Mouse (Mus musculus) adrenal gland, adult 8-10 months (tissue): ENCODE data around the gene Tiam2. TPM values are rescaled to one million over a fixed set of nuclear protein-coding genes. Genes with fewer than 3 reads are reported as not detected.

Experiments used
- DNase-seq: peaks from one replicate; pipeline ENCODE4 v3.0.0; 2022
- total RNA-seq, 4 experiments: library from RNA; stranded (reverse); gene quantifications; 2 replicates each; pipeline ENCODE4 v1.2.4; 2022

Tiam2 gene
- total RNA-seq, 4 experiments from 2014 or later = 17.3 to 46.1 (median 32.0) TPM

DNA sequence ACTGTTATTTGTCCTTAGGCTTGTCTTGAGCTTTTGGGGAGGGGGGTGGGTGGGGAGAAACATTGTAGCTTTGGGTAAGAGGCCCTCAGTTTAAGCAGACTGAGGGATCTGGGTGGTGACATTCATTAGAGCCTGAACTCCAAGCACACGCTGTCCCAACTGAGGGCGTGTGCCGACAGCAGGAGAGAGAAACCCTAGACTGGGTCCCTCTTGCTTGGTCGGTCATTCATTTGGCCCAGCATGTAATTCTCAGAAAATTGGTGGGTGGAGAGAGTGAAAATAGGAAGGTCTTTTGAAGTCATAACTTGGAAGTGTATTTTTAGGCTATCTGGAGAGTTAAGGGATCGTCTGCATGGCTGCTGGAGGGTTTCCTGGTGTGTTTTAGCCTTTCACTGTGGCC lies 71.5 kb downstream of the Tiam2 start:
- no peak for DNase-seq

DNA sequence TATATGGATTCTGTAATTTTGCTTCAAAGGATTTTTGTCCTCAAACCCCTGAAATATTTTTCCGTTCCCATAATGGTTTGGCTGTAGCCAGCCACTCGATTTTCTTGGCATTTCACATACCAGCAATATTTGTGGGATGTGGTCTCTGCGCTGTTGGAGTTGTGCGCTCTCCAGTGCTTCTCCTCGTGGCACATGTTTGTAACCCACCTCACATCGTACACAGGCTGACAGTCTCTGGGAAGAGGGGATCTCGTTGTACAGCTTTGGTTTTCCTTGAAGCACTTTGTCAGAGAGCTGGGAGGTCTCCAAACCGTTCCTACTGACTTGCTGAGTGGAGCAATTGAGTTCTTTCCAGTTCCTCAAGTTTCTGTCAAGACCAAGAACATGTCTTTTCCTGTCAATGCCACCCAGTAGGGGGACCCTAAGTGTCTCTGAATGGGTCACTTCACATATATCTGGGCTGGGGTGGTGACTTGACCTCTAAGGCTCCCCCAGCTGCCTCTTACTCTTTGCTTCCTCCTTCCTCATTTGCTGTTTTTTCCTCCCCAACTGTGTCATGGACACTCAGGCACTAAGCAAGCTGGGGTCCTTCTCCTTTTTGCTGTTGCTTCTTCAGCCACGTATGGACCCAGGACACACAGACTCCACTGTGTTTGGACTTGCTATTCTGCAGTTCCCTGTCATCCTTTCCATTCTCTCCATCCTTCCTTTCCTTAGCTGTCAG lies 79.1 kb downstream of the Tiam2 start:
- no peak for DNase-seq

DNA sequence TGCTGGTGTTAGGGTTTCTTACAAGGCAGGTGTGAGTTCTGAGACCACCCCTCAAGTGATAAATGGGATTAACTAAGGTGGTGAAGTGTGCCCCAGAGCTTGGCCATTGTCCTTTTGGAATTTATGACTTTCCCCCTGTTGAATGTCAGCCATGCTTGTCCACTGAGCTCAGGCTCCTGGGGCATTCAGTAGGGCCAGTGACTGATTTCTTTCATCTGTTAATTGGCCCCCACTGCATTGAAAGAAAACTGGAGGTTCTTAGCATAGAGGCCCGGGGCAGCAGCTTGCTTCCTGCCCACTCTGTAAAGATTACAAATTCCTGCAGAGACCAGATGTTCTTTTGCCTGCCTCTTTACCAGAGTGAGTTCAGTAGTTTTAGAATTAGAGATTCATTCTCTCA lies 80.7 kb downstream of the Tiam2 start:
- DNase-seq = no peak

DNA sequence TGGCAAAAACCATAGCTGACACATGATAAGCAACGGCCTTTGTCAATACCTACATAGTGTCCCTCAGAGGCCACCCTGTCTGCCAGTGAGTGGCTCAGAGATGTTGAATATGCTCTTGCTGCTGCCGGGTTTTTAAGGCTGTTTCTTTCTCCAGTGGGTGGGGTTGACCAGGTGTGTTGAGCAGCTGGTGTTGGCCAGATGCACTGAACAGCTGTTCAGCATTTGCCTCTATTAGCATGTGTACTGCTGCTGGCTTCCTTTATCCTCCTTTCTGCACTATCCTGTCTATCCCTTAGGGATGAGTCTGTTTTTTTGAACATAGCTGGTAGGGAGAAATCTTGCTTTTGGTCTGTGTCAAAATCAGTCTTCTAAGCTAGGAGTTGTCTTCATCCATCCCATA lies 83.9 kb downstream of the Tiam2 start:
- DNase-seq = no peak

DNA sequence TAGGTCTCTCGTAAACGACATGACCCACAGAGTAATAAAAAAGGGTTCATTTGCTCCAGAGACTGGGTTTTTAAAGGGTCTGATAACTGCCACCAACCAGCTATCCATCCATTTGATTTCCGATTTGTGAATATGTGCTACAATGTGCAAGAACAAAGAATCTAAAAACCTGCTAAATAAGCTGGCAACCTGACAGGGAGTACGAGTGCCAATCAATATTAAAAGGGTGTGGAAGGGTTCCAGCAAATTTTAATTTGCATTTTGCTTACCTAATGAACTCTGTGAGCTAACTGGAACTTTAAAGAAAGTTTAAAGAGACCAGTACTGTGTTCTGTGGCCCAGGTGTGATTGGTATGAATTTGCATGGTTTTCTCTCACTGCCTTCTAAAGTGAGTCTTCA lies 86.4 kb downstream of the Tiam2 start:
- no peak for DNase-seq

DNA sequence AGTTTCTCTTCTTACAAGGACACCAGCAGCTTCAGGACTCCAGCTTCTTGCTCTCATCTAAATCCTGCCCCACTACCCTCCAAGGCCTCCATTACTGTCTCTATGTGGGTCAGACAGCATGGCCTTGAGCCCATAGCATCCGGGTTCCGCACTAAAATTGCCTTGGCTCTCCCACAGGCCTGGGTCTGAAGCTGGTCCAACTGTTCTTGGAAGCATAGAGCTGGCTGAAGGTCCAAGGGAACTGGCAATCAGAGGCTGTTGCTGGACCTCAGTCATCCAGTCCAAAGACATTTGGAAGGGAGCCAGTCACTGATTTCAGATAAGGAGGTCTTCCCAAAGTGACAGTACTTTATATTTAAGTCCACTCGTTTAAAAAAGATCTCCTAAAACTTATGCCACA lies 89.2 kb downstream of the Tiam2 start:
- peak; percentile 80 for DNase-seq

DNA sequence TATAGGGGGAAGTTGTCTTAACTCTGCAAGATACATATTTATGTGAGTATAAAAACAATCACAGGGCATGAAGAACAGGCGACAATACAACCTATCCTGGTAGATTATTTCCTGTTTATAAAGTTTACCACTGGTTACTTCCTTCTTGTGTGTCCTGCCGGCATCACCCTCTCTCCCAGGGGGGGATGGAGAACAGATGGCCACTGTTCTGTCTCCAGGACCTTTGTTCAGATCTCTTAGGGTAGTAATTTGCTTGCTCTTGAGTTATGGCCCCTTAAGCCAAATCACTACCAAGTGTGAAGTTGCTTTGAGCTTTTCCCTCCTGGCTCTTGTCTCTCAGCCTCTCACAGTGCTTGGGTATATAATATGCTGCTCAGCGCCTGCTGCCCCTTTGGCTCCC lies 90.0 kb downstream of the Tiam2 start:
- DNase-seq = no peak

DNA sequence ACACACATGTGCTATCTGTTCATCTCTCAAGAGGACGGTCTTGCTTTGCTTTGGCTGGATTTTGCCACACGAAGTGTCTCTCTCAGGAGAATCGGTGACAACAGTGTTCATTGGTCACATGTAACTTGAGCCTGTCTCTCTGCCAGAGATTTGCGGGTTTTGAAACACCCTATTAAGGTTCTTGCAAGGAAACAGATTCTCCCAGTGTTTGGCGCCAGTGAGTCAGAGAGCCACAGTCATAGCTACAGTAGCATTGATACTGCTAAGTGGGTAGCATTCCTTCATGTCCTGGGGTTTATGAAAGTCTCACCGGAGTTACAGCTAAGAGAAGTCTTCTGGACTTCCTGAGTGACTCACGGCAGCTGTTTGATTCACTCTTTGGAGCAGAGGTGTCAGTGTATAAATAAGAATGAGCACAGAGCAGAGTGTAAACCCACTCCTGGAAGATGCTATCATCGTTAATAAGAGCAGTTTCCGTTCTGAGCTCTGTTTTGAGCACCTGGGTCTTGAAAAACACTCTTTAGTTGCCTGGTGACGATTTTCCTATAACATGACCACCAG lies 93.1 kb downstream of the Tiam2 start:
- peak; percentile 12 for DNase-seq

DNA sequence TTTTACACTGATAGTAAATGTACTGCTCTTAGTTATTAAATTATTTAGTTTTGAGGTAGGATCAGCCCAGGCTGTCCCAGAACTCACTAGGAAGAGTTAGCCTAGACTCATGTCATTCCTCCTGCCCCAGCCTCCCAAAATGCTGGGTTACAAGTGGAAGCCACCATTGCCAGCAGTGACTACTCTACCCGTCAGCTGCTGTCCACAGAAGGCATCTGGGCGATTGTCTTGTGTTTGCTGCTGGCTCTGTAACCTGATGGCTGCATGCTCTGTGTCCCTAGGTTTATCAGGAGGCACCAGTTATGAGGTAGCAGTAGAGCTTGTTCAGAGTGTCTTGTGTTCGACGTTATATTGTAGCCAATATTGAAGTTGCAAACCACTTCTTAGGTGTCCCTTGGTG lies 93.8 kb downstream of the Tiam2 start:
- DNase-seq = no peak

DNA sequence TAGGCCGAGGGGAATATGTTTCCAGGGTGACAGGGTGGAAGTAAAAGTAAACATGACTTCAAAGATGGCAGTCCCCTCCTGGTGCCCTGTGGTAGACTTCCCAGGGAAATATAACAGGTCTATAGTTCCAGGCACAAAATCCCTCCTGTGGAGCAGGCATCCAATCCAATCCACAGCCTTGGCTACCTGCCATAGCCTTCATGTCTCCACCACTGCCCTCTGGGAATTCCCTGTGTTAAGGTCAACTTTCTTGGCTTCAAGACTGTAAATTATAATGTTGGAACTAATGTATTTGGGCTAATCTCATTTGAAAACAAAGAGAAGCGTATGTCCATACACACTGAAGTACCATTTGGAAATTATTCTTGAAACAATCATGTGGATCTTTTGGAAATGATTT lies 97.0 kb downstream of the Tiam2 start:
- DNase-seq = peak; percentile 45

DNA sequence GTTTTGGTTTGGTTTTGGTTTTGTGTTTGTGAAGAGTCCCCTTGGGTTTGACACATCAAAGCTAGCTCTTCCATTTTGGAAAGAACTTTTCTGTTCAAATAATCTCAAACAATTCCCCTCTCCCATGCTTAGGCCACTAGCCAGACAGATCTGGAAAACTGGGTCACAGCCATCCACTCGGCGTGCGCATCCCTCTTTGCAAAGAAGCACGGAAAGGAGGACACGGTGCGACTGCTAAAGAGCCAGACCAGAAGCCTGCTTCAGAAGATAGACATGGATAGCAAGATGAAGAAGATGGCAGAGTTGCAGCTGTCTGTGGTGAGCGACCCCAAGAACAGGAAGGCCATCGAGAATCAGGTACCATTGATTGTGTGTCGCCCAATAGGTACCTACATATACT lies 102.3 kb downstream of the Tiam2 start:
- no peak for DNase-seq

DNA sequence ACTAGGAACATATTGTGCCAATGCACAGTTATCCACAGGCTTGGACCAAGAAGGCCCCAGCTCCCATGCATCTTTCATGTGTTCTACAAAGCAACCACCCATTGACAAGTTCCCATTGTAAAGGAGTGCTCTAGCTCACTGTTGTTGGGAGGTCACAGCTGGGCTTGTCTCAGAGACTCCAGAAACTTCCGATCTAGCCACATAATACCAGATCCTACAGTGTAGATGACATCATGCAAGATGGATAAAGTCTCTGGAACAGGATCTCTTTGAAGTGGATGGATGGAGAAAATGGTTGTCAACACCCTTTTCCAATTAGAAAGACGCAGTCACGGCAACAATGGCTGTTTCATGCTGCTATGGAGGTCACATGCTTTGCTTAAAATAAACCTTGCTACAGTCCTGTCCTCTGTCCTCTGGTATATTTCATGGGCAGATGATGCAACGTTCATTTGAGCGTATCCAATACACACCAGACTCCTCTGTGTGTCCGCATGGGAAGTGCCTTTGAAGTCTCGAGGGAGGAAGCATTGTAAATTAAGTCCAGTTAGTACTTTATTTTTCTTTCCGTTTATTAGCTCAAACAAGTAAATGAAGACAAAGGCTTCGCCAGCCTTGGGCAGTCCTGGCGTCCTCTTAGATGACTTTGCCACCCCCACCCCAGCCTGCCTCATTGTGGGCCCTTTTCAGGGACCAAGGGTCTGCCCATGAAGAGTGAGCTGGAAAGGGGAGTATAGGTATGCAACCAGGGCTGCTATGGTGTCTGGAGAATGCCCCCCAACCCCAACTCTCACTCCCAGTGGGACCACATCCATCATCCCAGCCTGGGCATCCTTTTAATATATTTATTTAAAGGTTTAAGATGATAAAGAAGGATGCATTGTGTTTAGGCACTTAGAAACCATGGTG lies 106.5 kb downstream of the Tiam2 start:
- no peak for DNase-seq

DNA sequence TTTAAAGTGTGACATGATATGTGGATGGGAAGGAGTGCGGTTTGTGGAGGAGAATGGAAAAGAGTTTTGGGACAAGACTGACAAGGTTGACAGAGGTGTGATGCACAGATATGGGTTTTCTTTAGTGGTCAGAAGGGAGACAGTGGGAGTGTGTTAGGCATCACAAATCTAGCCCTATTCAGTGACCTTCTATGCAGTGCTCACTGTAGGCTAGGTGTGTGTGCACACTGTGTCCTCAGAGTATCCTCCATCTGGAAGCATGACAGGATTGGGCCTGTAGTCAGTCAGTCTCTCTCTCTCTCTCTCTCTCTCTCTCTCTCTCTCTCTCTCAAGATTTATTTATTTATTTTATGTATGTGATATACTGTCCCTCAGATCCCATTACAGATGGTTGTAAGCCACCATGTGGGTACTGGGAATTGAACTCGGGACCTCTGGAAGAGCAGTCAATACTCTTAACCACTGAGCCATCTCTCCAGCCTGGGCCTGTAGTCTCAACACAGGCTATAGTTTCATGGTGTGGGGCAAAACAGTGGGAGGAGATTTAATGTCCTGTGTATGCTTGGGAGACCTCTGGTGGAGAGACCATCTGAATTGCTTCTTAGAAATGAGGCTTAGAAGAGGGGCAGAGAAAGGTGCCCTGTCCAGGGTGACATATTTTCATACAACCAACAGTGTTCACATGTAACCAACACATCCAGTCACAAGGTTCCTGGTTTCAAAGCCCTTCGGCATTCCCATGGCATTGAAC lies 107.3 kb downstream of the Tiam2 start:
- no peak for DNase-seq

DNA sequence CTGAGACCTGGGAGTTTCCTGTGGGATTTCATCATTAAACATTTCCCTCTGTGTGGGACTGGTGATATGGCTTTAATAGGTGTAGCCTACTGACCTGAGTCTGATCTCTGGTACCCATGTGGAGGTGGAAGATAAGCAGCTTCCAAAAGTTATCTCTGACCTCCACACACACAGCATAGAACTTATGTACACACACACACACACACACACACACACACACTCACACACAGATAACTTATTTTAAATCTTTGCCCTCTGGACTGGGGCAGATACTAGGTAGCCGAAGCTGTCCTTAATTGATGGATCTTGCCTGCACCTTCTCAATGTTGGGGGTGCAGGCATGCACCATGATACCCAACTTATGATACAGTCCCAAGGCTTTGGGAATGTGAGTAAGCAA lies 108.9 kb downstream of the Tiam2 start:
- DNase-seq = no peak

DNA sequence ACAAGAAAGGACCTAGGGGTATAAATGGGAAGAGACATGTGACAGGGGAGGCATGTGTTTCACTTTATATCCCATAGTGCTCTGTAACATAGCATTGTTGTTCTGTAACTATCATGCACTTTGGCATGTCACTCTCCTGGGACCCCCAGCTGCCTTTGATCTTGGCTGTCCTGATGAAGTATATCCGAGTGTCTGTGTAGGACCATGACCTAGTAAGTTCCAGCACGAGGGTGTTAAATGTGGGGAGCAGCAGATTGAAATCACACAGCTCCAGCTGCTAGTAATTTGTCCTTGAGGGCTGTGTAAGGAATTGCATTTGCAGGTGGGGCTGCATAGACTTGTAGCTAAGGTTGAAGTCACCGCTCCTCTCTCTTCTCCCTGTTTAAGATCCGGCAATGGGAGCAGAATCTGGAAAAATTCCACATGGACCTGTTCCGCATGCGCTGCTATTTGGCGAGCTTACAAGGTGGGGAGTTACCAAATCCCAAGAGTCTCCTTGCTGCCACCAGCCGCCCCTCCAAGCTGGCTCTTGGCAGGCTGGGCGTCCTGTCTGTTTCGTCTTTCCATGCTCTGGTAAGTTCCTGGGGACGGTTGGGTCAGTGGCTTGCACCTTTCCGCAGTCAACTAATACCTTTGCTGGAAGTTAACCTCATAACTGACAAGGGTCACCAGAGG lies 110.6 kb downstream of the Tiam2 start:
- no peak for DNase-seq

DNA sequence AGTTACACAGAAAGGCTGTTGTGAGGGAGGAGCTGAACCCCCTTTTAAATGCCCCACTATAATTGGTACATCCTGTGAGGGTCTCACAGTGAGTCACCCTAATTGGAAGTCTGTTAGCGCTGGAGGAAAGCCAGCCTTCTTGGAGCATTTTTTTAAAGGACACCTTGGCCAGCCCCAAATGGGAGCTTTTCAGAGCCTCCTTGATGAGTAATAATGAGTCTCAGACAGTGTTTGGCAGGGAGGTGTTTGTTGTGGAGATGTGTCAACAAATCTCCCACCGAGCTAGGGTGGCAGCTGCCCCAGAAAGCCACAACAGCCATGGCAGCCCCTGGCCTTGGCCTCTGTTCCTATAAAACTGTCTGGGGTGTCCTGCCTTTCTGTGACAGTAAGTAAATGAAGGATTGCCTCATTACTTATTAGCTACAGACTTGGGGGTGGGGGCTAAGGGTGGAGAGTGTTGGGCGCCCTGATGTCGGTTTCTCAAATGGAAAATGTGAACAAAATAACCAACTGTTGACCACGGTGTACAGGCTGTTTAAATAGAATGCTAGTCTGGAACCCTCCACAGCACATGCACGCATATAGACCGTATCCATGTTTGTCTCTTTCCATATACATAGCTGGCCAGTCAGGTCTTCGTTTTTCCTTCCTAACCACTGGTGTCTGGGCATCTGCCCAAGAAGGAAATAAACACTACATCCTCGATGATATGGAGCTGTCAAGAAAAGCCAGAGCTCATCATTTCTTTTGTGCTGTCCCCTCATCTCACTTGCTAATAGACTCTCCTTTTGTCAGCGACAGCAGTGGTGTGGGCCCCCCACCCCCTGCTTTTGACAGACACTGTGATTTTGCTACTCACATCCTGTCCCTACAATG lies 116.4 kb downstream of the Tiam2 start:
- no peak for DNase-seq

DNA sequence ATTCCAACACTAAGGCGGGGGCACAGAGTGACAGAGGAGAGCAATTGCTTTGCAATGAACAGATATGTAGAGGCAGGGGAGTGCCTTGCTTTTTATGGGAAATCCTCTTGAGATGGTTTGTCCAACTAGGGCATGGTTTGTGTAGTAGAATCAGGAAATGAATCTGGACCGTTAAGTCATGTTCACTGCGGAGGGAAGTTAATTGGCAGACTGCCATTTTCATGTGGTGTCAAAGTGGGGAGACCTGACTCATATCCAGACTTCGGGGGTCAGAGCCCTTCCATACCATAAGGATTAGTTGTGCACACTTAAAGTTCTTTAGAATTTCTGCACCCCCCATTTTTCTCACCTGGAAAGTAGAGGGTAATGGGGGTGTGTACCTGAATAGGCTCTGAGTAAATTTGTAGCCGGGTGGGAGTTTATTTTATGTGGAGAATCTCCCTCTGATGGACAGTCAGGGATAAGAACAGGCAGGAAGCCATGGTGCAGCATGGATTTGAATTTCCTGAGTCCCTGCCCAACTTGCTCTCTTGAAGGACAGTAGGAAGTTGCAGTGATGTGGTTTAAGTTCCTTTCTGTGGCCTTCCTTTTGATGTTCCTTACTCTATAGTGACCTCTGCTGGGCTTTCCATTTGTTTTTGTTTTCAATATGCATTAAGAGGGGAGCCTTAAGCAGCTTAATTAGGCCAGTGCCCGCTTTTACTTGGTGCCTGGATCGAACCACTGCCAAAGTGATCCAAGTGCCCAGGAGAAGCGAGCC lies 120.0 kb downstream of the Tiam2 start:
- no peak for DNase-seq

DNA sequence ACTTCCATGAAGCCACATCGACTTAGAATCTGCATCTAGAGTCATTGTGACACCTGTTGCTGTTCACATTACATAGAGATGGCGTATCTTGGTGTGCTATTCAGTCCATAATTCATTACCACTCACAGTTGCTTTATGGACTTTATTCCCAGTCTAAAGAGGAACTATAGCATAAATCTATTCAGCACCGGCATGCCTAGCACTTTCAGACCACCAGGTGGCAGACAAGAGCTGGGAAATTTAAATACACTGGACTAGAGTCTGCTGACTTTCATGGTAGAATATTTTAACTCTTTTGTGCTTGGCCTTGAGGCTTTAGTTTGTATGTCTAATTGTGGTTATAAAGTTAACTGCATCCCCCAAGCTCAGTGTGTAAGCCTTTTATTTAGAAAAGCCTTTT lies 122.4 kb downstream of the Tiam2 start:
- DNase-seq = no peak

DNA sequence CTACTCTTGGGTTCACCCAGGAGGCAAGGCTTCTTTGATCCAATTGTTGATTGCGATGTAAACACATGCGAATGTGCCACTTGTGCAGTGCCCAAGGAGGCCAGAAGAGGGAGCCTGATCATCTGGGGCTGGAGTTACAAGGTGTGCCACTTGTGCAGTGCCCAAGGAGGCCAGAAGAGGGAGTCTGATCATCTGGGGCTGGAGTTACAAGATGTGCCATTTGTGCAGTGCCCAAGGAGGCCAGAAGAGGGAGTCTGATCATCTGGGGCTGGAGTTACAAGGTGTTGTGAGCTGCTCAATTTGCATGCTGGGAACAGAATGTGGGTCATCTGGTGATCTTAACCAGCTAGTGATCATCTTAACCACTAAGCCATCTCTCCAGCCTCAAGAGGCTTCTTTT lies 124.7 kb downstream of the Tiam2 start:
- peak; percentile 51 for DNase-seq

DNA sequence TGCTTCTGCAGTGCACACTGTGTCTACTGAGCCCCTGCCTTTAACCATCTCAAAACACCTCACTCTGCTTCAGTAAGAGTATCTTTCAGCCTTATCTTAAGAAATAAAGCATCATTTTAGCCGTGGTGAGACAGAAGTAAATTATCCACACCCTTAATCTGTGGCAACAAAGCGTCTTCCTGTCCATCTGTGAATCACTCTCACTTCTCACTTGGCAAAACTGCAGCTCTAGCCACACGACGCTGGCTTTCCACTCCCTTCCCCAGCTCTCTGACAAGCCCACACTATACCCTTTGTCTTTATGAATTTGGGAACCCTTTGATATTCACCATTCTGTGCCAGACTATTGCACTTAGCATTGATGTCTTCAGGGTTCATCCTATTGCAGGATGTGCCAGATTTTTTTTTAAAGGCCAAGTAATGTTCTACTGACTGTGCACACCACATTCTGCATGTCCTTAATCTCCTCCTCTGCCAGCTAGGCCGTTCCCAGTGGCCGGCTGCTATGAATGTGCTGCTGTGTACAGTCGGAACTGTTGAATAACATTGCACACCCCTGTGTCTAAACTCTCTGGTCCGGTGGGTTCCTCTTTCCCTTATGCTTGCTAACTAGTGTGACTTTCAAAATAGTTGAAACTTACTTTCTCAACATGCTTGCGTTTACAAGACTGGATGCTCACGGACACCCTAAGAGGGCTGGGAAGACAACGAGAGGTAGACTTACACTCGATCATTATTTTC lies 126.4 kb downstream of the Tiam2 start:
- no peak for DNase-seq
